Mouse (Mus musculus) hematopoietic stem cell, adult 5-6 weeks (primary cell): ENCODE measurements around the gene Chd3. TPM values are rescaled to one million over a fixed set of nuclear protein-coding genes. Genes with fewer than 3 reads are reported as not detected.
A peak's percentile ranks its signal among the peaks of the same experiment; 100 is the strongest.

Experiments
- ATAC-seq, 2 experiments: fragments of 125-278 bp in 1 of 2; replicated peaks in 1 of 2; 2 replicates each; pipeline ENCODE4 v1.8.0; 2016 to 2017; ENCODE audit warnings: inconsistent platforms in 2 of 2, mild to moderate bottlenecking in 2 of 2, moderate number of reproducible peaks in 2 of 2, low read depth in 1 of 2, moderate TSS enrichment in 1 of 2; ENCODE audit not compliant: low FRiP score in 2 of 2, poor library complexity in 2 of 2, severe bottlenecking in 2 of 2, insufficient read depth in 1 of 2, low TSS enrichment in 1 of 2
- total RNA-seq: library from RNA; stranded (forward); fragments of 172-1452, 232-1000 nt; gene quantifications from 2 replicates; pipeline ENCODE4 v1.2.3, GENCODE M21; 2017

Chd3 gene
- total RNA-seq, 1 experiment from 2014 or later, result 128 TPM

DNA sequence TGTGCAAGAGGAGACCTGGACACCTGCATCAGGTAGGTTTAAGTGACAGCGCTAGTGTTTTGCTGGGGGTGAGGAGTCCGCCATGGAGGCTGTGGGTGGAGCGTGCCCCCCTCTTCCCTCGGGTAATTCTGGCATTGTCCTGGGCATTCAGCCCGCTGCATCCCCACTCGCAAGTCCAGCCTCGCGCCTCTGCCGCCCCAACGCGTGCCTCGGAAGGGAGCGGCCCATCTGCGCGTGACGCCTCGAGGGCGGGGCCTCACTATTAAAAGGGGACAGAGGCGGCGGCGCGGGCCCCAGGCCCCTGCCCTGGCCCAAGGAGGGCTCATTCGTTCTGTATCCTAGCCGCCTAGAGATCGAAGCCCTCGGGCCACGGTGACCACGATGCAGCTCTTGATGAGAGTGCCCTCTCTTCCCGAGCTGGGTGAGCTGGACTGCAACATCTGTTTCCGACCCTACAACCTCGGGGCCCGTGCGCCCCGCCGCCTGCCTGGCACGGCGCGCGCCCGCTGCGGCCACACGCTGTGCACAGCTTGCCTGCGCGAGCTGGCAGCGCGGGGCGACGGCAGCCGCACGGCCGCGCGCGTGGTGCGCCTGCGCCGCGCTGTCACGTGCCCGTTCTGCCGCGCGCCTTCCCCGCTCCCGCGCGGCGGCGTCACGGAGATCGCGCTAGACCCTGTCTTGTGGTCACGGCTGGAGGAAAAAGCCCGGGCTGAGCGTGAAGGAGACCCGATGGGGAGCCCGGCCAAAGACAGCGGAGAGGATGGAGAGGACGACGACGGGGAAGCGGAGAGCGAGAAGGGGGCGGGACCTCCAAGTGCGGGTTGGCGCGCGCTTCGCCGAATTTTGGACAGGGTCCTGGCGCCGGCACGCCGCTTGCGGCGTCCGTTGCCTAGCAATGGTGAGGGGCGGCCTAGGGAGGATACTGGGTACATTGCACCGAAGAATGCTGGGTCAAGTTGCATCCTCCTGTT is 28.8 kb downstream of the Chd3 start, which contains the start of gene Rnf227:
Gene Rnf227 (plus strand): TSS at position 301 of the 971 bp plus-strand sequence.
- ATAC-seq, result peak; percentile 29 to 40

- no peak for ATAC-seq
Measured at GRCm38 (mm10) chr11:69334796-69335195, 34.4 kb downstream of the Chd3 start.

DNA sequence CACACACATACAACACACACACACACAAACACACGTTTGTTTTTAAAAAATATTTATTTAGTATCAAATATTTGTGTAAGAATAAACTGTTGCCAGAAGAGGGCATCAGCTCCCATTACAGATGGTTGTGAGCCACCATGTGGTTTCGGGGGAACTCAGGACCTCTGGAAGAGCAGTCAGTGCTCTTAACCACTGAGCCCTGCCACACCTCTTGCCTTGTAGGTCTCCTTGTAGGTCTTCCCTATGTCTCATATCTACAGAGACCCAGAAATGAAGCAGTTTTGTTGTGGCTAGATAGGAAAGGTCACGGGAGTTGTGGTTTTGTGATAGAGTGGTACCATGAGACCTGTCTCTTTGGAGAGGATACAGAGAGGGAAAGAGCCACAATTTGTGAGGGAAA is 35.3 kb downstream of the Chd3 start:
- ATAC-seq, result no peak

- no peak for ATAC-seq
Measured at GRCm38 (mm10) chr11:69332713-69333253, 36.4 kb downstream of the Chd3 start.

GRCm38 (mm10) chr11:69331929-69332405 is 37.2 kb downstream of the Chd3 start:
- ATAC-seq, result peak; percentile 73 to 79

GRCm38 (mm10) chr11:69331152-69331551 is 38.1 kb downstream of the Chd3 start:
- no peak for ATAC-seq

DNA sequence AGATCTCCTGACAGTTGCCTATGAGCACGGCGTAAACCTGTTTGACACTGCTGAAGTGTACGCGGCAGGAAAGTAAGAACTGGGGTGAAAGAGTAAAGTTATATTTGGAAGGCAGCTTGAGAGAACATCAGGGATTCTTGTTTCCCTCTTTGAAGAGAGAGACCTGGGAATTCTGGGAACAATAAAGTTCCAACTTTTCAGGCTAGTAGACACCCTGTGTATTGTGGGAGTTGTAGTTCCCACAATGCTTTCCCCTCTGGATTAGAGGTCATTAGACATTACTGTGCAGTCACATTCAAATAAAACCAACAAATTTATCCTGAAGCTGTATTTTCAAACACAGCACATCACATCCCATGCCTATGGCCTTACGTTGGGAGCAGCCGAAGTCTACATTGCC is 40.7 kb downstream of the Chd3 start:
- no peak for ATAC-seq

DNA sequence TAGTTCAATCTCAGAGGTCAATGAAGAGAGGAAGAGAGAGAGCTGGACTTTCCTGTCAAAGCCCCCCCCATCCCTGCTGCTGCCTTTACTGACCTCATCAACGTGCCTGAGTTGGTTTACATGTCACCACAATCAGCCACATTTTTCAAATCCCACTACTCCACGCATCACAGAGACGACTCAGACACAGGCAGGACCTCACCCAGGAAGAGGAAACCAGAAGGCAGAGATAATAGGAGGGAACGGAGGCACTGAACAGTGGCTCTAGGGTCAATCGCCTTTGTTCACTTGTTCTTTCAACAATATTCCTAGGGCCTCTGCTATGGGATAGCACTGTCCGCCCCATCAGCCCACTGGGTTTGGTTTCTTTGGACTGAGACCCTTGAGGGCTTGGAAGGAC is 41.6 kb downstream of the Chd3 start:
- no peak for ATAC-seq

DNA sequence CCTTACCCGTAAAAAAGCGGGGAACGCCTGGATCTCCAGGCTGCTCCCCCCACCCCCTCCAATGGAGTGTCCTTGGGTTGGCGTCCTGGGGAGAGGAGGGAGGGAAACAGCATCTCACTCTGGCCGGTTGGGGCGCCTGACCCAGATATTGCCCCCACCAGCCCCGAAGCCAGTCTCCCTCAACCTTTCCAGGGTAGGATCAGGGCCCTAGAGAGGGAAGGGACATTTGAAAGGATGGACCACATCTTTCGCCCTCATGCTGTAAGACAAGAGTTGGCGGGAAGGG is 42.1 kb downstream of the Chd3 start:
- no peak for ATAC-seq

GRCm38 (mm10) chr11:69326408-69327156 is 42.6 kb downstream of the Chd3 start:
- no peak for ATAC-seq

GRCm38 (mm10) chr11:69325628-69326407 is 43.4 kb downstream of the Chd3 start, which contains the start of gene Kcnab3:
TSS of gene Kcnab3 (plus strand) at chr11:69326258.
- ATAC-seq, result peak; percentile 68 to 78

DNA sequence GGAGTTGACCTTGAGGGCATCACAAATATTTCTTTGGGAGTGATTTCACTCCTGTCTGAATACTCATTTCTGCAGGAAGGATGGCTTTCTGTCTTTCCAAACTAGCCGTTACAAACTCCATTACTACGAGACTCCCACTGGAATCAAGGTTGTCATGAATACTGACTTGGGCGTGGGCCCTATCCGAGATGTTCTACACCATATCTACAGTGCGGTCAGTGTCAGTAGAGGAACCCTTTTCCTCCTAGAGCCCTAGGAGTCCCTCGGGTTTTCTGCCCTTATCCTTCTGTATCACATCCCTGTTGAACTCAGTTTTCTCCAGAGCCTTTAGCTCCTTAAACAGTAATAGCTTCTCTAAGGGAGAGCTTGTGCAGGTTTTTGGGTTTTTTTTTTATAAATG is 44.5 kb downstream of the Chd3 start:
- no peak for ATAC-seq

GRCm38 (mm10) chr11:69323667-69324111 is 45.5 kb downstream of the Chd3 start, which contains the start of the genes Cntrob and Trappc1:
TSS of gene Cntrob (minus strand) at chr11:69323775.
TSS of gene Trappc1 (plus strand) at chr11:69323980.
- peak; percentile 92 for ATAC-seq

GRCm38 (mm10) chr11:69322693-69323471 is 46.3 kb downstream of the Chd3 start:
- no peak for ATAC-seq

GRCm38 (mm10) chr11:69322010-69322409 is 47.2 kb downstream of the Chd3 start:
- no peak for ATAC-seq

- no peak for ATAC-seq
Measured at GRCm38 (mm10) chr11:69321580-69321979, 47.6 kb downstream of the Chd3 start.
